Mouse (Mus musculus): ENCODE measurements at regions not wholly inside any gene's neighbourhood (a gene's known extent, or its start where the extent isn't known, plus 50 kb on each side); places are given as distances from the start of the nearest gene placed in this dataset.

- H3K9ac ChIP-seq (replicated peaks), result no peak overlapping the region
- H3K27ac ChIP-seq (replicated peaks), result no peak overlapping the region
- ATAC-seq (ENCODE audit: low FRiP score), result no peak
- H3K36me3 ChIP-seq, result no peaks in the 10 kb centered on the region
- H3K4me1 ChIP-seq, result peaks cover 4% of the 10 kb centered on the region
- no peak overlapping the region for H3K4me3 ChIP-seq (replicated peaks)
- H3K4me2 ChIP-seq, result no peak overlapping the region
- no peaks in the 10 kb centered on the region for H3K27me3 ChIP-seq (replicated peaks)
- no peaks in the 10 kb centered on the region for H3K9me3 ChIP-seq (replicated peaks)
- 97% methylated on average over 5 of the region's 7 CpGs for WGBS
Measured at GRCm38 (mm10) chr6:94779213-94779612, 79.3 kb upstream of the Lrig1 start.

GRCm38 (mm10) chr6:94778797-94779196, 78.8 kb upstream of the Lrig1 start:
- WGBS, result 72% methylated on average over 1 of the region's 1 CpGs
- Histone ChIP-seq H3K27ac (replicated peaks) (no peak overlapping the region), H3K4me1 (peaks cover 8% of the 10 kb centered on the region), H3K4me2 (no peak overlapping the region), H3K9me3 (replicated peaks) (no peaks in the 10 kb centered on the region), H3K36me3 (no peaks in the 10 kb centered on the region), H3K9ac (replicated peaks) (no peak overlapping the region), H3K4me3 (replicated peaks) (no peak overlapping the region), H3K27me3 (replicated peaks) (no peaks in the 10 kb centered on the region)
- ATAC-seq (ENCODE audit: low FRiP score), result no peak

- no peaks in the 10 kb centered on the region for H3K36me3 ChIP-seq
- H3K27me3 ChIP-seq (replicated peaks), result no peaks in the 10 kb centered on the region
- H3K4me2 ChIP-seq, result no peak overlapping the region
- no peaks in the 10 kb centered on the region for H3K9me3 ChIP-seq (replicated peaks)
- H3K4me3 ChIP-seq (replicated peaks), result no peak overlapping the region
- no peak overlapping the region for H3K9ac ChIP-seq (replicated peaks)
- ATAC-seq (ENCODE audit: low FRiP score), result no peak
- H3K4me1 ChIP-seq, result peaks cover 18% of the 10 kb centered on the region
- WGBS, result 70% methylated on average over 4 of the region's 4 CpGs
- no peak overlapping the region for H3K27ac ChIP-seq (replicated peaks)
Measured at GRCm38 (mm10) chr6:94776585-94776984, 76.6 kb upstream of the Lrig1 start.

- Histone ChIP-seq H3K4me2 (no peak overlapping the region), H3K27me3 (replicated peaks) (no peaks in the 10 kb centered on the region), H3K9ac (replicated peaks) (no peak overlapping the region), H3K4me3 (replicated peaks) (no peak overlapping the region), H3K9me3 (replicated peaks) (no peaks in the 10 kb centered on the region), H3K4me1 (peaks cover 18% of the 10 kb centered on the region), H3K27ac (replicated peaks) (peak overlapping the region; percentile 82; the same call in 1 of the 2 replicates), H3K36me3 (no peaks in the 10 kb centered on the region)
- ATAC-seq (ENCODE audit: low FRiP score), result no peak
- WGBS, result 98% methylated on average over 3 of the region's 3 CpGs
Measured at GRCm38 (mm10) chr6:94774871-94775270, 74.9 kb upstream of the Lrig1 start.

GRCm38 (mm10) chr6:94773604-94774486, 73.9 kb upstream of the Lrig1 start:
- Histone ChIP-seq H3K4me3 (replicated peaks) (peak overlapping the region; percentile 20), H3K4me2 (peak overlapping the region; percentile 55), H3K4me1 (peaks cover 18% of the 10 kb centered on the region), H3K36me3 (no peaks in the 10 kb centered on the region), H3K9me3 (replicated peaks) (no peaks in the 10 kb centered on the region), H3K27me3 (replicated peaks) (no peaks in the 10 kb centered on the region), H3K9ac (replicated peaks) (peak overlapping the region; percentile 37), H3K27ac (replicated peaks) (peak overlapping the region; percentile 82)
- WGBS, result 2% methylated on average over 27 of the region's 27 CpGs
- peak; percentile 42; the same call in 1 of the 2 replicates for ATAC-seq (ENCODE audit: low FRiP score)

- ATAC-seq (ENCODE audit: low FRiP score), result peak; percentile 68
- WGBS, result 12% methylated on average over 12 of the region's 12 CpGs
Measured at GRCm38 (mm10) chr6:94772868-94773603, 73.1 kb upstream of the Lrig1 start.

GRCm38 (mm10) chr6:94772391-94772790, 72.4 kb upstream of the Lrig1 start:
- H3K27ac ChIP-seq (replicated peaks), result 0 out of 2 replicates have a peak overlapping the region, but pooled peaks have one; percentile 82
- H3K4me2 ChIP-seq, result no peak overlapping the region
- no peak overlapping the region for H3K9ac ChIP-seq (replicated peaks)
- H3K36me3 ChIP-seq, result no peaks in the 10 kb centered on the region
- no peaks in the 10 kb centered on the region for H3K27me3 ChIP-seq (replicated peaks)
- WGBS, result 31% methylated on average over 7 of the region's 7 CpGs
- H3K4me1 ChIP-seq, result peaks cover 18% of the 10 kb centered on the region
- no peaks in the 10 kb centered on the region for H3K9me3 ChIP-seq (replicated peaks)
- no peak for ATAC-seq (ENCODE audit: low FRiP score)
- no peak overlapping the region for H3K4me3 ChIP-seq (replicated peaks)

More at GRCm38 (mm10) chr6:94772868-94773603, 73.1 kb upstream of the Lrig1 start:
- Histone ChIP-seq H3K9me3 (replicated peaks) (no peaks in the 10 kb centered on the region), H3K4me2 (peak overlapping the region; percentile 55), H3K4me1 (peaks cover 18% of the 10 kb centered on the region), H3K36me3 (no peaks in the 10 kb centered on the region), H3K27me3 (replicated peaks) (no peaks in the 10 kb centered on the region), H3K27ac (replicated peaks) (peak overlapping the region; percentile 82), H3K4me3 (replicated peaks) (peak overlapping the region; percentile 20; the same call in 1 of the 2 replicates), H3K9ac (replicated peaks) (peak overlapping the region; percentile 37)

GRCm38 (mm10) chr6:94768230-94768629, 68.3 kb upstream of the Lrig1 start:
- Histone ChIP-seq H3K27me3 (replicated peaks) (no peaks in the 10 kb centered on the region), H3K4me3 (replicated peaks) (no peak overlapping the region), H3K9me3 (replicated peaks) (no peaks in the 10 kb centered on the region), H3K27ac (replicated peaks) (no peak overlapping the region), H3K9ac (replicated peaks) (no peak overlapping the region), H3K4me1 (peaks cover 4% of the 10 kb centered on the region), H3K36me3 (no peaks in the 10 kb centered on the region), H3K4me2 (no peak overlapping the region)
- no peak for ATAC-seq (ENCODE audit: low FRiP score)
- 84% methylated on average over 5 of the region's 5 CpGs for WGBS

- no peak overlapping the region for H3K27ac ChIP-seq (replicated peaks)
- H3K36me3 ChIP-seq, result no peaks in the 10 kb centered on the region
- no peak overlapping the region for H3K9ac ChIP-seq (replicated peaks)
- no peaks in the 10 kb centered on the region for H3K4me1 ChIP-seq
- no peaks in the 10 kb centered on the region for H3K9me3 ChIP-seq (replicated peaks)
- H3K4me2 ChIP-seq, result no peak overlapping the region
- WGBS, result 77% methylated on average over 6 of the region's 6 CpGs
- no peak for ATAC-seq (ENCODE audit: low FRiP score)
- H3K27me3 ChIP-seq (replicated peaks), result no peaks in the 10 kb centered on the region
- no peak overlapping the region for H3K4me3 ChIP-seq (replicated peaks)
Measured at GRCm38 (mm10) chr6:94765724-94766123, 65.8 kb upstream of the Lrig1 start.

- H3K36me3 ChIP-seq, result no peaks in the 10 kb centered on the region
- no peak overlapping the region for H3K4me2 ChIP-seq
- no peak overlapping the region for H3K9ac ChIP-seq (replicated peaks)
- no peaks in the 10 kb centered on the region for H3K27me3 ChIP-seq (replicated peaks)
- no peak overlapping the region for H3K27ac ChIP-seq (replicated peaks)
- WGBS, result 86% methylated on average over 6 of the region's 6 CpGs
- H3K9me3 ChIP-seq (replicated peaks), result no peaks in the 10 kb centered on the region
- no peaks in the 10 kb centered on the region for H3K4me1 ChIP-seq
- no peak overlapping the region for H3K4me3 ChIP-seq (replicated peaks)
- ATAC-seq (ENCODE audit: low FRiP score), result no peak
Measured at GRCm38 (mm10) chr6:94761341-94761740, 61.4 kb upstream of the Lrig1 start.

GRCm38 (mm10) chr6:94760629-94761111, 60.7 kb upstream of the Lrig1 start:
- WGBS, result 66% methylated on average over 17 of the region's 17 CpGs
- Histone ChIP-seq H3K9me3 (replicated peaks) (no peaks in the 10 kb centered on the region), H3K4me1 (no peaks in the 10 kb centered on the region), H3K36me3 (no peaks in the 10 kb centered on the region), H3K27ac (replicated peaks) (no peak overlapping the region), H3K9ac (replicated peaks) (no peak overlapping the region), H3K27me3 (replicated peaks) (no peaks in the 10 kb centered on the region), H3K4me3 (replicated peaks) (no peak overlapping the region), H3K4me2 (no peak overlapping the region)
- ATAC-seq (ENCODE audit: low FRiP score), result no peak

Measured in neural tube, embryonic 15.5 days (tissue).